Mouse (Mus musculus): Measurements from ENCODE around the gene Slit3. TPM values are rescaled to one million over a fixed set of nuclear protein-coding genes. Genes with fewer than 3 reads are reported as not detected.

The Slit3 gene
- polyA plus RNA-seq, 1 experiment from 2014 or later, result 28.0 TPM

DNA sequence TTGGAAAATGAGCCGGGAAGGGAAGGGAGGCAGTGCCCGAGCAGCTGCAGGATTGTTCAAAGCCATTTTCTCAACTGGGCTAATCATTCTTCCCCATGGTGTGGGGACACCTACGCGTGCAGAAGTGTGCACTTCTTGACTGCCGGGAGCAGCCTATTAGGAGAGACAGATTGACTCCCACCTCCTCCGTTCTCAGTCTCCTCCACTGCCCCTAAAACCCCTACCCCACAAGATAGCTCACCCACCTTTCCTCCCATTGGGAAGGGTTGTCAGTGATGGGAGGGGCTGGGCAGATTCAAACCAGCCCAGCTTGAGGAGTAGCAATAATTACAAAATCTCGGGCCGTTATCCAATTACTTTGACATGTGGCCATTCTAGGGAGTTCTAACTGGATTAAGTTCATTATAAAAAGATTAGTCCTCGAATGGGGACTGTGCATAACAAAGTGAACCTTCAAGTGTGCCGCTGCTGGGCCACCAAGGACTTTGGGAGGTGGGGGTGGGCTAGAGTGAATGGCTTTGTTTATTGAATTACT, 333.2 kb downstream of the Slit3 start:
- 10% methylated on average over 10 of the region's 10 CpGs for WGBS
- Histone ChIP-seq H3K27ac (no peak overlapping the region), H3K9me3 (no peaks in the 10 kb centered on the region), H3K4me3 (no peak overlapping the region), H3K27me3 (peaks cover 10% of the 10 kb centered on the region), H3K4me2 (0 out of 2 replicates have a peak overlapping the region, but pooled peaks have one; percentile 9), H3K36me3 (no peaks in the 10 kb centered on the region), H3K9ac (no peak overlapping the region), H3K4me1 (peaks cover 35% of the 10 kb centered on the region)
- ATAC-seq (ENCODE audit: insufficient number of reproducible peaks, insufficient read depth, low FRiP score, low TSS enrichment, low read depth), result no peak

DNA sequence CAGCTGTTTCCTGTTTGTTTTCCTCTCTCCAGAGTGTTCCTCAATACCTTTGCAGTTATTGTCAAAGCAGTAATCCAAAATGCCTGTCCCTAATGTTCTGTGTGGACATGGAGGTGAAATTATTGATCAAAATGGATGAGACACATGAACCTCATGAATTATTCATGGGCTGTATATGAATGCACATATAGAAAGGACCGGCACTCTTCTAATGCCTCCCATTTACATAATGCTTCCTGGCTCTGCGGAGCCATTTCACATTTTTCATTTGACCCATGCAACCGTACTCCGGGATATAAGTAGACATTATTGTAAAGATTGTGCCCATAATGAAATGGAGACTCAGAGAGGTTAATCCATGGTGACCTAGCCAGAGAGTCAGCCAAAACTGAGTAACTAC, 333.8 kb downstream of the Slit3 start:
- peaks cover 35% of the 10 kb centered on the region for H3K4me1 ChIP-seq
- H3K27me3 ChIP-seq, result peaks cover 10% of the 10 kb centered on the region
- H3K27ac ChIP-seq, result no peak overlapping the region
- H3K4me2 ChIP-seq, result 0 out of 2 replicates have a peak overlapping the region, but pooled peaks have one; percentile 9
- no peak overlapping the region for H3K9ac ChIP-seq
- no peaks in the 10 kb centered on the region for H3K36me3 ChIP-seq
- WGBS, result 51% methylated on average over 4 of the region's 4 CpGs
- H3K9me3 ChIP-seq, result no peaks in the 10 kb centered on the region
- H3K4me3 ChIP-seq, result no peak overlapping the region
- no peak for ATAC-seq (ENCODE audit: insufficient number of reproducible peaks, insufficient read depth, low FRiP score, low TSS enrichment, low read depth)

DNA sequence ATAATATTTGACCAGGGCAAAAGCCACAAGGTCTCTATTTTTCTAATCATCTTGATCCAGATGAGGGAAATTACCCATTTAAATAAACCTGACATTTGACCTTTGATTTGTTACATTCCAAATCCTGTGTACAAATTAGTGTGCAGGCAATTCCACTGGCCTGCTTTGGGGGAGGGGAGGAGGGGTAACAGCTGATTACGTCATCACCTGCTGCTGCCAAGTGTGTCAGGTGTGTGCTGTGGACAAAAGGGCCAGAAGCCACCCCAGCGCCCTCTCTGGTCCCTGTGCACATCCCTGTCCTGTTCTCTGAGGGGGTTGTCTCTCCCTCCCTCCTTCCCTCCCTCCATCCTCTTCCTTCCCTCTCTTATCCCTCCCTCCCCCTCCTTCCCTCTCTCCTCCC, 337.0 kb downstream of the Slit3 start:
- Histone ChIP-seq H3K9ac (no peak overlapping the region), H3K4me2 (no peak overlapping the region), H3K4me3 (no peak overlapping the region), H3K27me3 (peaks cover 10% of the 10 kb centered on the region), H3K27ac (no peak overlapping the region), H3K4me1 (peaks cover 20% of the 10 kb centered on the region), H3K9me3 (no peaks in the 10 kb centered on the region), H3K36me3 (no peaks in the 10 kb centered on the region)
- 53% methylated on average over 2 of the region's 2 CpGs for WGBS
- no peak for ATAC-seq (ENCODE audit: insufficient number of reproducible peaks, insufficient read depth, low FRiP score, low TSS enrichment, low read depth)

DNA sequence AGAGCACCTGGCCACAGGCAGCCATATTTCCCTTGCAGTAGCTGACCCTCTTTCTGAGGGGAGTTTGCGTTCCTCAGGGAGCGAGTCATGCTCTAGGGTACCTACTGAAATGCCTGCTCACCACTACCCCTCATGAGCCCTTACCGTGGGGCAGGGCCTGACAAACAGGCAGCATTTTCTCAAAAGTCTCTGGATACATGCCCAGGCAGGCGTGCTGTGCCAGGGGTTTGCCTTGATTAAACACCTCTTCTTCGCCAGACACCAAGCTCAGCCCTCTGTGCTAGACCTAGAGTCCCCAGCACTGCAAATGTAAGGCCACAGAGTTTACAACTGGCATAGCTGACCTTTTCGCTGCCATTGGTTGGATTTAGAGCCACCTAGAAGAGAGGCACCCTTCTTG, 345.7 kb downstream of the Slit3 start:
- Histone ChIP-seq H3K27me3 (no peaks in the 10 kb centered on the region), H3K9me3 (no peaks in the 10 kb centered on the region), H3K9ac (no peak overlapping the region), H3K4me3 (no peak overlapping the region), H3K4me2 (no peak overlapping the region), H3K4me1 (peaks cover 28% of the 10 kb centered on the region), H3K36me3 (no peaks in the 10 kb centered on the region), H3K27ac (no peak overlapping the region)
- WGBS, result 90% methylated on average over 6 of the region's 6 CpGs
- no peak for ATAC-seq (ENCODE audit: insufficient number of reproducible peaks, insufficient read depth, low FRiP score, low TSS enrichment, low read depth)

DNA sequence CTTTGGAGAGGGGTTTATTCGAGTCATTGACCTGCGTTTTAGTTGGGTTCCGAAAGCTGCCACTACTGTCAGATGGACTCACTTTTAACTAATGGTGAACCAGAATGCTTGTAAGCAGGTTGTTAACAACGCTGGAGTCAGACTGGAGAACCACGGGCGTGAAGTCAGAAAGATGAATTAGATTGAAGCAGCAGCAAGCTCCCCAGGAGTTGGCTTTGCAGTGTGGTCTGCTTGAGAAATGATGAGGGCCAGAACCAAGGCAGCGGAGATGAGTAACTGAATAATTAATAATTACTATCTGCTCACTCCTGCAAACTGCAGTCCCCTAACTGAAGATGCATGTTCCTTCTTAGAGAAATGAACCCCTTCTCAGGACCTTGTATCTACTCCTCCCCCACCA, 347.8 kb downstream of the Slit3 start:
- peaks cover 38% of the 10 kb centered on the region for H3K4me1 ChIP-seq
- no peak overlapping the region for H3K4me3 ChIP-seq
- H3K27ac ChIP-seq, result no peak overlapping the region
- H3K9ac ChIP-seq, result no peak overlapping the region
- no peaks in the 10 kb centered on the region for H3K36me3 ChIP-seq
- 87% methylated on average over 7 of the region's 7 CpGs for WGBS
- ATAC-seq (ENCODE audit: insufficient number of reproducible peaks, insufficient read depth, low FRiP score, low TSS enrichment, low read depth), result no peak
- no peaks in the 10 kb centered on the region for H3K9me3 ChIP-seq
- H3K4me2 ChIP-seq, result no peak overlapping the region
- H3K27me3 ChIP-seq, result no peaks in the 10 kb centered on the region

DNA sequence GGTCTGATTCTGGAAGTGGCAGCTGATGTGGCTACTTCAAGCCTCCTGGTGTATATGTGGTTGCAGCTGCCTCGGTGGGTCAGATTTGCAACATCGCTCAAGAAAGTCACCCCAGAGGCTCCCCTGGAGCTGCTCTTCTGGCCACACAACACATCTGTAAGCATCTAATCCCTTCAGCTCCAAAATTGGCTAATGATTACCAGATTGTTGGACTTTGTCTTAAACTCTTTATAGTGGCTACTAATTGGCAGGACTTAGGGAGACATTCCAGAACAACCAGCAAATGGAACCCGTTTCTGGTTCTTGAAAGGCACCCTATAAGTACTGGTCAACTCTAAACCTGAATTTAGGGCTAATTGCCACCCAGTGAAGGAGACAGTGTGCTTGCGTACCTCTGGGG, 348.9 kb downstream of the Slit3 start:
- WGBS, result 34% methylated on average over 4 of the region's 4 CpGs
- no peaks in the 10 kb centered on the region for H3K9me3 ChIP-seq
- H3K27ac ChIP-seq, result no peak overlapping the region; the same call in 1 of the 2 replicates
- peaks cover 39% of the 10 kb centered on the region for H3K4me1 ChIP-seq
- no peak for ATAC-seq (ENCODE audit: insufficient number of reproducible peaks, insufficient read depth, low FRiP score, low TSS enrichment, low read depth)
- H3K4me3 ChIP-seq, result no peak overlapping the region
- no peak overlapping the region for H3K4me2 ChIP-seq
- no peaks in the 10 kb centered on the region for H3K36me3 ChIP-seq
- H3K9ac ChIP-seq, result no peak overlapping the region
- H3K27me3 ChIP-seq, result no peaks in the 10 kb centered on the region

DNA sequence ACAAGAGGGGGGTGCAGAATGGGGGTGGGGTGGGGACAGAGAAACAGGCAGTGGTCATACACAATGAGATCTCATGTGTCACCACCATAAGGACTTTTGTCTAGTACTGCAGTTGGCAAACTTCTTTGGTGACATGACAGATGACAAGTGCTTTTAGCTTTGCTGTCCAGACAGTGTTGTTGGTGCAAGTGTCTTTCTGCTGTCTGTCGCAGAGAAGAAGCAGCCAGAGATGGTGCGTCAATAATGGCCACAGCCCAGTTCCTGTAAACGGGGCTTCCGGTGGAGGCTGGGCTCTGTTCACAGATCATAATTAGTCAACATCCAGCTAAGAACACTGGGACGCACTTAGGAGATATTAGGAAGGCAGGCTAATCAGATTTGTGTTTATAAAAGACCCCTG, 349.8 kb downstream of the Slit3 start:
- H3K9me3 ChIP-seq, result no peaks in the 10 kb centered on the region
- no peak overlapping the region for H3K27ac ChIP-seq
- no peaks in the 10 kb centered on the region for H3K27me3 ChIP-seq
- 73% methylated on average over 5 of the region's 5 CpGs for WGBS
- ATAC-seq (ENCODE audit: insufficient number of reproducible peaks, insufficient read depth, low FRiP score, low TSS enrichment, low read depth), result no peak
- H3K9ac ChIP-seq, result no peak overlapping the region
- no peak overlapping the region for H3K4me3 ChIP-seq
- H3K4me2 ChIP-seq, result no peak overlapping the region
- peaks cover 46% of the 10 kb centered on the region for H3K4me1 ChIP-seq
- no peaks in the 10 kb centered on the region for H3K36me3 ChIP-seq

DNA sequence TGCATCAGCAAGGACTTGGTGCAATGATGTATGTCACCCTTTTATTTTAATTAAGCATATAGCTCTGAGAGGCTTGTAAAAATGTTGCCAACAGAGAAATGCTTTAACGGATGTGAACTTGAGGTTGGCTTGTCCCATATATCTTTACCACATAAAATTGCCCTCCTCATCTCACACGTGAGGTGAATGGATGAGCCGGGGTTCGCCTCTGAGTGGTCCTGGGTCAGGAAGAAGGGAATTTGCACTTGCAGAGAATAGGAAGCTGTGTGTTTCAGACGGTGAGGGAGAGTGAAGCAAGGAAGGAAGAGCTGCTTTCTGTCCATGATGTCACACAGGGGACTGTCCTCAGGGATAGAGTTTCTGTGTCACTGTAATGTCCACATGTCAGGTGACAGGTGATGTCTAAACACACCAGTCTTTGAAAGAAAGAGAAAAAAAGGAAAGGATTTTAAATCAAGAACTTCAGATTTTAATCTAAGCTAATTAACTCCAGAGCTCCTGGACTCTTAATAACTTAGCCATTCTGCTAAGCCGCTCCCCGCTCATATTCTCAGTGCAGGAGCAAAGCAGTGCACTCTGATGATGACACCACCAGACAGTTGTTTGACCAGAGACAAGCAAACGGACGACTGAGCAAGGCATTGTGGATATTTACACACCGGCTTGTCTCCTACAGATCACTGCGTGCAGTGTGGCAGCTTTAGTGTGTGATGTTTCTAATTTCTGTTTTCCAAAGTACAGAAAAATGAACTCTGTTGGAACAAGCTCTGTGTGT, 352.0 kb downstream of the Slit3 start:
- Histone ChIP-seq H3K4me3 (no peak overlapping the region), H3K4me2 (no peak overlapping the region), H3K9me3 (no peaks in the 10 kb centered on the region), H3K36me3 (no peaks in the 10 kb centered on the region), H3K4me1 (peaks cover 36% of the 10 kb centered on the region), H3K9ac (no peak overlapping the region), H3K27me3 (no peaks in the 10 kb centered on the region), H3K27ac (no peak overlapping the region)
- 39% methylated on average over 11 of the region's 11 CpGs for WGBS
- ATAC-seq (ENCODE audit: insufficient number of reproducible peaks, insufficient read depth, low FRiP score, low TSS enrichment, low read depth), result no peak

DNA sequence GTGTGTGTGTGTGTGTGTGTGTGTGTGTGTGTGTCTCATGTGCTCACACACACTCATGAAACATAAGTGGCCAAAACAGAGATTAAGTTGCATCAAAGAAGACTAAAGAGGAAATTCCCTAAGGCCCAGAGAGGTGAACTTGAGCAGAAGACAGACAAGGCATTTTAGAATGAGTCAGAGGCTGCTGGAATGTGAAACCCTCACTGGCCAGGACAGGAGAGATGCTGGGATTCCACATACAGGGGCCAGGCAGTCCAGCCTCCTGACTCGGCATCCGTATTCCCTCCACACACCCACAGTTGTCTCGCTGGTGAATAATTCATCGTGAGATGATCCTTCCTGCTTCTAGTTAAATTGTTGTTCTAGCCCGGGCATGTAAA, 352.6 kb downstream of the Slit3 start:
- H3K27ac ChIP-seq, result no peak overlapping the region
- no peaks in the 10 kb centered on the region for H3K27me3 ChIP-seq
- WGBS, result 51% methylated on average over 5 of the region's 5 CpGs
- H3K9me3 ChIP-seq, result 0 out of 2 replicates have a peak, but pooled peaks cover 2% of the 10 kb centered on the region
- peaks cover 36% of the 10 kb centered on the region for H3K4me1 ChIP-seq
- no peaks in the 10 kb centered on the region for H3K36me3 ChIP-seq
- H3K4me2 ChIP-seq, result no peak overlapping the region
- H3K4me3 ChIP-seq, result no peak overlapping the region
- H3K9ac ChIP-seq, result no peak overlapping the region
- ATAC-seq (ENCODE audit: insufficient number of reproducible peaks, insufficient read depth, low FRiP score, low TSS enrichment, low read depth), result no peak

DNA sequence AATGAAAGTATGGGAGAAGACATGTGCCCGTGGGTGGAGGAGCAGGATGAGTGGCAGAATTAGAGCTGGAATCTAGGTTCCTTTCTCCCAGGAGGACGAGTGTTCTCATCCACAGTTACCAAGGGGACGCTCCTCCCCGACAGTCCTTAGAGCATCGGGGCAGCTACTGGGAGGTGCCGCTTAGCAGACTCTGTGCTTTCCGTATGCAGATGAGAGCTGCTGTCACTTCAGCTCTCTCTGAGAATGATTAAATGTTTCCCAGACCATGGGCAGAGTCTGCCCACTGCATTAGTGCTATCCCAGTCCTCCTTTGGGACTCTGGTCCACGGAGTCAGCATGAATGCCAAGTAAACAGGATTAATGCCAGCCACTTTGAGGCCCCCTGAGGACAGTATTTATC, 359.1 kb downstream of the Slit3 start:
- Histone ChIP-seq H3K27ac (no peak overlapping the region), H3K4me1 (peaks cover 15% of the 10 kb centered on the region), H3K9ac (no peak overlapping the region), H3K36me3 (no peaks in the 10 kb centered on the region), H3K4me2 (no peak overlapping the region), H3K9me3 (0 out of 2 replicates have a peak, but pooled peaks cover 4% of the 10 kb centered on the region), H3K27me3 (no peaks in the 10 kb centered on the region), H3K4me3 (no peak overlapping the region)
- WGBS, result 41% methylated on average over 8 of the region's 8 CpGs
- no peak for ATAC-seq (ENCODE audit: insufficient number of reproducible peaks, insufficient read depth, low FRiP score, low TSS enrichment, low read depth)

DNA sequence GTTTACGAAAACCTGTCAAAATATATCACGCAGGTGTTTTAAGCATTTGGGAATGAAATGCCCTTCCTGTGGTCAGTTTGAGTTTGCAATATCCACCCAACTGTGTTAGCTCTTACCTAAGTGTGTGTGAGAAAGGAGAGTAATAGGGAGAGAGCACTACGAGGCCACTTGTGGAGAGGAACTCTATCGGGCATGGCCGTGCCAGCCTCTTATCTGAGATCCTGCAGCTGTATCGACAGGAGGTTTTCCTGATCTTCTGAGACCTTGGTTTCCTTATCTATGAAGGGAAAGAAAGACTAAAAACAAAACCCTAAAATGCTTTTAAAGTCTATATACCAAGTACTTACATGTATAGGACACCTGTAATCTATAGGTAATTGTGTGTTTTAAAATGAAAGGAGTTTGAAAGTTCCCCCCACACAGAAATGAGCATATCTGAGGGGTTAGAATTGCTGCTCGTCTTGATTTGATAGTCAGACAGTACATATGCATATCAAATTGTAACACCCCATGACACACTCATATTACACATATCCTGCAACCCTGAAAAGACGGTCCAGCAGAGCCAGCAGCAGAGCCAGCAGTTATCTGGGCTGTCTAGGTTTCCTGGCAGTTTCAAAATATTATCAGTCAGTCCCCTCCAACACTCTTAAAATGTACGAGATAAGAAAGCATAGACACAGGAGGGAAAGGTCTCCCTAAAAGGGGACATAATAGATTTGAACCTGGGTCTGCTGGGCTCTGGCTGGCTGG, 360.8 kb downstream of the Slit3 start:
- no peak overlapping the region for H3K27ac ChIP-seq
- no peak for ATAC-seq (ENCODE audit: insufficient number of reproducible peaks, insufficient read depth, low FRiP score, low TSS enrichment, low read depth)
- 87% methylated on average over 9 of the region's 9 CpGs for WGBS
- no peak overlapping the region for H3K9ac ChIP-seq
- 0 out of 2 replicates have a peak, but pooled peaks cover 8% of the 10 kb centered on the region for H3K4me1 ChIP-seq
- no peak overlapping the region for H3K4me2 ChIP-seq
- no peaks in the 10 kb centered on the region for H3K36me3 ChIP-seq
- H3K9me3 ChIP-seq, result 0 out of 2 replicates have a peak, but pooled peaks cover 4% of the 10 kb centered on the region
- no peak overlapping the region for H3K4me3 ChIP-seq
- no peaks in the 10 kb centered on the region for H3K27me3 ChIP-seq

DNA sequence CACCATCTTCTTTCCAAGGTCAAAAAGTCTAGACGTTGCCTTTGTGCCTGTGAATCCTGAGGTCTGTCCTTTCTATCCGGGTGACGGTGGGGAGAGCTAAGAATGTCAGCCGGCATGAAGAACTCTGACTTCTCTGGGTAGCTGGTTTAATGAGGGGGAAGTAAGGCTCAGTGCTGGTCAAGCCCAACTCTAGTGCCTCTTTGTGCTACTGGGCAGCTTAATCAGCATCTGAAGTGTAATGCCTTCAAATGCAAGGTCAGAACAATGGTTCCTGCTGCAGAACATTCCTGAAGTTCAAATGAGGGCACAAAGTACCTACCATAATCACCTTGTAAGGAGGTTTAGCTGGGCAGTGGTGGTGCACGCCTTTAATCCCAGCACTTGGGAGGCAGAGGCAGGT, 366.9 kb downstream of the Slit3 start:
- Histone ChIP-seq H3K27me3 (no peaks in the 10 kb centered on the region), H3K27ac (no peak overlapping the region), H3K9ac (no peak overlapping the region), H3K9me3 (no peaks in the 10 kb centered on the region), H3K36me3 (no peaks in the 10 kb centered on the region), H3K4me3 (no peak overlapping the region), H3K4me2 (no peak overlapping the region), H3K4me1 (0 out of 2 replicates have a peak, but pooled peaks cover 2% of the 10 kb centered on the region)
- 88% methylated on average over 5 of the region's 5 CpGs for WGBS
- ATAC-seq (ENCODE audit: insufficient number of reproducible peaks, insufficient read depth, low FRiP score, low TSS enrichment, low read depth), result no peak

Measured in embryonic facial prominence, embryonic 13.5 days (tissue).